Mouse (Mus musculus): ENCODE measurements at regions not wholly inside any gene's neighbourhood (a gene's known extent, or its start where the extent isn't known, plus 50 kb on each side); places are given as distances from the start of the nearest gene placed in this dataset.
"Not testable (repeated sequence)": the region's sequence is repeated elsewhere in the genome, so short reads cannot be mapped to it uniquely, and the experiment has no call there.

DNA sequence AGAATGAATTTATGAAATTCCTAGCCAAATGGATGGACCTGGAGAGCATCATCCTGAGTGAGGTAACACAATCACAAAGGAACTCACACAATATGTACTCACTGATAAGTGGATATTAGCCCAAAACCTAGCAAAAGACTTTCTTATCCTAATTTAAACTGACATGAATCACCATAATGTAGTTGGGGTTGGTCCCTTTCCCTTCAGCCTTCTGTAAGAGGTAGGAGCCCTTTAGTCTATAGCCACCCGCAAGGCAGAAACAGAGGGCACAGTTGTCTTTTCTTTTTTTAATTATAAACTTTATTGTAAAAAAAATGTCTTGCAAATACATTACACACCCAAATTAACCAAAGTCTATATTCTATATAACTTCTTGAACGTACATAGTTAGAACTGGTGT, 81.3 kb downstream of the Ogfrl1 start:
- TF ChIP-seq CTCF (IDR thresholded peaks at IDR 0.05; ENCODE audit: extremely low read depth, insufficient read depth, insufficient read length, insufficient replicate concordance); POLR2A (IDR thresholded peaks at IDR 0.05; ENCODE audit: low read depth, low read length): not testable (repeated sequence)

Data from spleen, adult 2 months (tissue).